Mouse (Mus musculus): Measurements from ENCODE around the gene Osbpl8. TPM values are rescaled to one million over a fixed set of nuclear protein-coding genes. Genes with fewer than 3 reads are reported as not detected.

Osbpl8 gene
- 7.7 and 8.4 TPM in 2 replicates for polyA plus RNA-seq (2015; fragmentation: Nextera tagmentation; extraction: Ambion mirVana)

- H3K27me3 ChIP-seq (replicated peaks), result no peaks in the 10 kb centered on the region
- H3K9ac ChIP-seq, result peak within 1 kb of the TSS; percentile 92
- H3K9me3 ChIP-seq, result no peaks in the 10 kb centered on the region
- WGBS, result under 1% methylated on average over 74 of the region's 84 CpGs
- H3K27ac ChIP-seq, result peak within 1 kb of the TSS; percentile 88
- peak within 1 kb of the TSS; percentile 86 for H3K4me2 ChIP-seq
- ATAC-seq (ENCODE audit: insufficient read depth, low FRiP score, low read depth), result peak; percentile 94
- peak within 1 kb of the TSS; percentile 98 for H3K4me3 ChIP-seq (replicated peaks)
- H3K36me3 ChIP-seq, result no peaks in the 10 kb centered on the region
- peaks cover 4% of the 10 kb centered on the region; the same call in 1 of the 2 replicates for H3K4me1 ChIP-seq
These were observed at the start of gene Osbpl8 for GRCm38 (mm10) chr10:111164304-111165218. Gene Osbpl8 (plus strand): TSS chr10:111164752.

- H3K4me2 ChIP-seq, result no peak overlapping the region
- H3K36me3 ChIP-seq, result no peaks in the 10 kb centered on the region
- no peak overlapping the region for H3K27ac ChIP-seq
- H3K4me3 ChIP-seq (replicated peaks), result no peak overlapping the region
- H3K4me1 ChIP-seq, result no peaks in the 10 kb centered on the region
- H3K9ac ChIP-seq, result no peak overlapping the region
- no peaks in the 10 kb centered on the region for H3K9me3 ChIP-seq
- H3K27me3 ChIP-seq (replicated peaks), result no peaks in the 10 kb centered on the region
- no peak for ATAC-seq (ENCODE audit: insufficient read depth, low FRiP score, low read depth)
- WGBS, result 73% methylated on average over 7 of the region's 7 CpGs
These were observed 47.2 kb upstream of the Osbpl8 start for GRCm38 (mm10) chr10:111117198-111117845.

DNA sequence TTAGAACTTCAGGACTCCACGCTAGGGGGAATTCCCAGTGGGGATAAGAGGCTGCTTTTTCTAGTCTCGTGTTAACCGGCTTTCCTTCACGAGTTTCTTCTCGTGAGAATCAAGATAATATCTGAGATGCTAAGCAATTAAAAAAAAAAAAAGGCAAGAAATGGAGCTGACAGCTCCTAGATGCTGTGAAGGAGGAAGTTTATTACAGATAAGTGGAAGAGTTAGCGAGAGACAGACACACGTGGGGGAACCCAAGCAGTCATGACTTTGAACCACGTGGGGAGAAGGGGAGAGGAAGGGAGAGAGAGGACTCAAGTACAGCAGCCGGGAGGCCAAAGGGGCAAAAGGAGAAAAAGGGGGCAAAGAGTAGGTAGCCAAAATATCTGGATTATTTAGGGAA is 46.3 kb upstream of the Osbpl8 start:
- Histone ChIP-seq H3K27me3 (replicated peaks) (no peaks in the 10 kb centered on the region), H3K9me3 (no peaks in the 10 kb centered on the region), H3K4me1 (no peaks in the 10 kb centered on the region), H3K9ac (no peak overlapping the region), H3K4me2 (no peak overlapping the region), H3K36me3 (no peaks in the 10 kb centered on the region), H3K27ac (no peak overlapping the region), H3K4me3 (replicated peaks) (no peak overlapping the region)
- ATAC-seq (ENCODE audit: insufficient read depth, low FRiP score, low read depth), result no peak
- 73% methylated on average over 9 of the region's 9 CpGs for WGBS

DNA sequence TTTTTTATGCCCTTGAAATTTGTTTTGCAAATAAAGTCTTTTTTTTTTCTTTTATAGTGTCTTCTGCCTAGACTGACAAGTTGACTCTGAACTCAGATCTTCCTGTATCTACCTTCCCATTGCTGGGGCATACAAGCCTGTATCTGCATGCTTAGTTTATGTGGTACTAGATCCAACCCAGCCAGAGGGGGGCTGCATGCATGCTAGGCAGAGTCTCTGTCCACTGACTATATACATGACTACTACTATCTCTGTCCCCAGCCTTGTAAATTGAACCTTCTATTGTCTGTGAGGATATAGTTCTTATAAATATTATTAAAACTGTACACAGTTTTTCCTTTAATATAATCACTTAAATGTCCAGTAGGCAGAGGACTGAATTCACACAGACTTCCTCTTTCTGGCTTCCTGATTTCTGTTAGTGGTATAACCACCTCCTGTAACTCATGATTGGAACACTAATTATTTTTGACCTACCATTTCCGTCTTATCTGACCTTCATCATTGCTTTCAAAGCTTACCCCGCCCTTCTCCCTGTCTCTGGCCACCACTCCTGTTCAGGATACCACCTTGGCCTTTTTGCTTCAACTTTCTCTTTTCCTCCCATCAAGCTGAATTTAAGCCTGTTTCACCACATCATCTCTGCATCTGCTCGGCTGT is 45.4 kb upstream of the Osbpl8 start:
- Histone ChIP-seq H3K4me2 (no peak overlapping the region), H3K9ac (no peak overlapping the region), H3K4me3 (replicated peaks) (no peak overlapping the region), H3K27ac (no peak overlapping the region), H3K4me1 (no peaks in the 10 kb centered on the region), H3K27me3 (replicated peaks) (no peaks in the 10 kb centered on the region), H3K36me3 (no peaks in the 10 kb centered on the region), H3K9me3 (no peaks in the 10 kb centered on the region)
- 50% methylated on average over 3 of the region's 3 CpGs for WGBS
- no peak for ATAC-seq (ENCODE audit: insufficient read depth, low FRiP score, low read depth)

DNA sequence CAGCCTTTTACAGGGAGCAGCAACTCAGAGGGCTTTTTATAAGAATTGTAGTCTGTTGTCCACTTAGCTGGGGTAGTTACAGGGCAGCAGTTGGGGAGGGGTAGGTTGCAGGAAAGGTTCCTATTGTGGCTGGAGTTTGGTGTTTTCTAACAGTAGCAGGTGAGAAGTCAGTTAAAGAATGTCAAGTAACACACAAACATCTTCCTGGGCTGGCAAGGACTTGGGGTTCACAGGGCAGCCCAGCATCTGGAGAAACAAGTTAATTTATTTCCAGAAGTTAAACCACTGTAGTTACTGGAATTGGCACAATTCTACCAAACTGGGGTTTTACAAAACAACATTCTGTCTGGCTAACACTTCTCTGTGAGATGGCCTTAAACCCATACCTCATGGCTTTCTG is 44.8 kb upstream of the Osbpl8 start:
- H3K4me1 ChIP-seq, result no peaks in the 10 kb centered on the region
- H3K27me3 ChIP-seq (replicated peaks), result no peaks in the 10 kb centered on the region
- H3K9ac ChIP-seq, result no peak overlapping the region
- H3K4me2 ChIP-seq, result no peak overlapping the region
- no peak overlapping the region for H3K27ac ChIP-seq
- no peaks in the 10 kb centered on the region for H3K9me3 ChIP-seq
- no peak for ATAC-seq (ENCODE audit: insufficient read depth, low FRiP score, low read depth)
- no peak overlapping the region for H3K4me3 ChIP-seq (replicated peaks)
- H3K36me3 ChIP-seq, result no peaks in the 10 kb centered on the region

DNA sequence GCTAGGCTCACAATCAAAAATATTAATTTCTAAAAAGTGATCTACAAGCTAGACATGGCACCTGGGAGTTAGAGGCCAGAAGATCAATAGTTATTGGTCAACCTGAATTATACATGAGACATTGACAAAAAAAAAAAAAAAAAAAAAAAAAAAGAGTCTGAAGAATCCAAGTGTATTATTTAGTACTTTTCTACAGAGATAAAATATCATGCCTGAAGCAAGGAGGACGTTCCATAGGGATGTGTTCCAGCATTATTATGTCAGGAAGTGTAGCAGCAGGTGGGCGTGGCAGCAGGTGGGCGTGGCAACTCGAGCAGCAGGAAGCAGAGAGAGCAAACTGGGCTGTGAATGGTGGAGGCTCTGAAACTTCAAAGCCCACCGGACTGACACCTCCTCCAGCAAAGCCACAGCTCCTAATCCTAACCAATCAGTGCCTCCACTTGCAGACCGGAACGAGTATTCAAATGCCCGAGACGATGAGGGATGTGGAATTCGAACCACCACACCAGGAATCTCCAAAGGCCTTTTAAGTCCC is 41.6 kb upstream of the Osbpl8 start:
- Histone ChIP-seq H3K27ac (no peak overlapping the region), H3K4me1 (no peaks in the 10 kb centered on the region), H3K9me3 (no peaks in the 10 kb centered on the region), H3K4me3 (replicated peaks) (no peak overlapping the region), H3K36me3 (no peaks in the 10 kb centered on the region), H3K4me2 (no peak overlapping the region), H3K9ac (no peak overlapping the region), H3K27me3 (replicated peaks) (no peaks in the 10 kb centered on the region)
- WGBS, result 73% methylated on average over 10 of the region's 10 CpGs
- no peak for ATAC-seq (ENCODE audit: insufficient read depth, low FRiP score, low read depth)

DNA sequence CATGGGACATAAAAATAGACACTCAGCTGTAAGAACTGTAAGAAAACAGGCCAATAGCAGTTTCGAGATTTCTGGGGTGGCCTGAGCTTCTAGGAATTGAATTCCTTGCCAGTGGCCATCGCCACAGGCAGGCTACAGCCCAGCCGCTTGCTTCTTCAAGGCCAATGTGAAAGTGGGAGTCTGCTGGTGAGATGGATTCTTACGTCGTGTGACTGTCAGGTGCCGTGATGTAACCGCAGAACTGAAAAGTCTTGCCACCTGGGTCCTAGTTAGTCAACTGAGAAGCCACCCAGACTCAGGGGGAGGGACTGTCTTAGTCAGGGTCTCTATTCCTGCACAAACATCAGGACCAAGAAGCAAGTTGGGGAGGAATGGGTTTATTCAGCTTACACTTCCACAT is 40.4 kb upstream of the Osbpl8 start:
- ATAC-seq (ENCODE audit: insufficient read depth, low FRiP score, low read depth), result no peak
- no peaks in the 10 kb centered on the region for H3K27me3 ChIP-seq (replicated peaks)
- H3K27ac ChIP-seq, result no peak overlapping the region
- H3K4me2 ChIP-seq, result no peak overlapping the region
- H3K4me1 ChIP-seq, result no peaks in the 10 kb centered on the region
- H3K9ac ChIP-seq, result no peak overlapping the region
- no peak overlapping the region for H3K4me3 ChIP-seq (replicated peaks)
- no peaks in the 10 kb centered on the region for H3K9me3 ChIP-seq
- WGBS, result 90% methylated on average over 7 of the region's 7 CpGs
- H3K36me3 ChIP-seq, result no peaks in the 10 kb centered on the region

DNA sequence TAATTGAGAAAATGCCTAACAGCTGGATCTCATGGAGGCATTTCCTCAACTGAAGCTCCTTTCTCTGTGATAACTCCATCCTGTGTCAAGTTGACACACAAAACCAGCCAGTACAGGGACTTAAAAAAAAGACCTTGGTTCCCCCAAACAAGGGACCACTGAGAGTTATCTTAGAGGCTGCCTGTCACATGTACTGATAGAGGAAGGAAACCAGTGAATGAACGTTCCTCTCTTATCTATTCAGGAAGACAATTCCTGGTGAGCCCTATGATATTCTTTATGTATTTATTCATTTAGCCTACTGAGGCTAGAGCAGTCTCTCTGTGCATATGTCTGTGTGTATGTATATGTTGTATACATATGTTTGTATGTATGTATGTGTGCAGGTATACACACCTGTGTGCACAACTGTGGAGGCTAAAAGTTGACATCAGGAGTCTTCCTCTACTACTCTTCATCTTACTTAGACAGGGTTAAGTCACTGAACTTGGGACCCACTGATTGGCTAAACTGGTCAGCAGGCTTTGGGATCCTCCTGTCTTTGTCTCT is 39.7 kb upstream of the Osbpl8 start:
- no peak for ATAC-seq (ENCODE audit: insufficient read depth, low FRiP score, low read depth)
- H3K36me3 ChIP-seq, result no peaks in the 10 kb centered on the region
- 43% methylated on average over 1 of the region's 1 CpGs for WGBS
- no peak overlapping the region for H3K4me2 ChIP-seq
- no peak overlapping the region for H3K9ac ChIP-seq
- H3K4me1 ChIP-seq, result no peaks in the 10 kb centered on the region
- H3K27me3 ChIP-seq (replicated peaks), result no peaks in the 10 kb centered on the region
- no peak overlapping the region for H3K27ac ChIP-seq
- H3K9me3 ChIP-seq, result no peaks in the 10 kb centered on the region
- no peak overlapping the region for H3K4me3 ChIP-seq (replicated peaks)

DNA sequence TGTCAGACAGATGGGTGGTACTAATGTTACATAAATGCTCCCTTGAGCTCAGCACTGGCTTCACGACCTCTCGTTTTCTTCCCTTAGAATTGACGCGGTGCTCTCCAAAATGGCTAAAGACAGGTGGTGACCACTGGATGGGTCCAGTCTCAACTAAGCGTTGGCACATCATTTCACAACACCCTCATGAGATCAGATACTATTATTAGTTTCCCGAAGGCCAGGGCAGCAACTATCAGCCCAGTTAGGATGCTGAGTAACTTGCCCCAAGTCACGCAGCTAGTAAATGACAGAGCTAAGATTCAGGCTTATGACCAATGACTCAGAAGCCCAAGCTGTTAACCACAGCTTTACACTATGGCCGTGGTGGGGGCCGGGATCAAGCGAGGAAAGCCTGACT is 37.2 kb upstream of the Osbpl8 start:
- ATAC-seq (ENCODE audit: insufficient read depth, low FRiP score, low read depth), result no peak
- Histone ChIP-seq H3K36me3 (no peaks in the 10 kb centered on the region), H3K4me2 (no peak overlapping the region), H3K4me3 (replicated peaks) (no peak overlapping the region), H3K27ac (no peak overlapping the region), H3K9ac (no peak overlapping the region), H3K9me3 (no peaks in the 10 kb centered on the region), H3K4me1 (no peaks in the 10 kb centered on the region), H3K27me3 (replicated peaks) (no peaks in the 10 kb centered on the region)
- 83% methylated on average over 10 of the region's 10 CpGs for WGBS

- Histone ChIP-seq H3K27ac (no peak overlapping the region), H3K36me3 (no peaks in the 10 kb centered on the region), H3K9ac (no peak overlapping the region), H3K9me3 (no peaks in the 10 kb centered on the region), H3K4me3 (replicated peaks) (no peak overlapping the region), H3K4me2 (no peak overlapping the region), H3K27me3 (replicated peaks) (no peaks in the 10 kb centered on the region), H3K4me1 (no peaks in the 10 kb centered on the region)
- 68% methylated on average over 3 of the region's 3 CpGs for WGBS
- ATAC-seq (ENCODE audit: insufficient read depth, low FRiP score, low read depth), result no peak
These were observed 36.1 kb upstream of the Osbpl8 start for GRCm38 (mm10) chr10:111128493-111128892.

DNA sequence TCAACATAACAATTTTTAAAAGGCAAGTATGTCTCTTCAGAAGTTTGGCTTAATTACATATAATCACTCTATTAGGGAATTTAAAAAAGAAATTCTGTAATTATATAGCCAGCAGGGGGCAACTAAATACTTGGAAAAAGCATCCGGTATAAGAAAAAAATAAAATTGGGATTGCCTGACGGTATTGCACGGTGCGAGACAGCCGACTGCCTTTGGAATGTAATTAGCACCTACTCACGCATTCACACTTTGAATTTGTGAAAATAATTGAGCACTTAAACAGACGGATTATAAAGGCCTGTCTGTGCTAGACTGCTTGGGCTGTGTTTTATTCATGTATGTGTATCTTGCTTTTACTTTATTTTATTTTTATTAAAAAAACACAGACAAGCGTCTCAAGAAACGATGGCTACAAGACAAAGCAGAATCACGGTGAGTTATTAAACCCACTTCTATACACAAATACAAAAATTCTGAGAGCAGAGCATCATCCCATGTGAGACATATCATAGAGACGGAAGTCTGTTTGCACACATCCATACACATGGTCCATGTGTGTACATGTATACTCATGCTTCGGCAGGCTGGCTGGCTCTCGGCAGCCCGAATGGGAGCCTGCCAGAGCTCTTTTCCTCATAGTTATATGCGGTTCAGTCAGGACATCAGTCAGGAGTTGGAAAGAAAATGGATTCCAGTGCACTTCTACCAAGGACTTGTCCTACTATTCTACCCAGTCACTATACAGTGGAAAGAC is 34.5 kb upstream of the Osbpl8 start:
- no peak for ATAC-seq (ENCODE audit: insufficient read depth, low FRiP score, low read depth)
- no peak overlapping the region for H3K27ac ChIP-seq
- H3K4me3 ChIP-seq (replicated peaks), result no peak overlapping the region
- H3K27me3 ChIP-seq (replicated peaks), result no peaks in the 10 kb centered on the region
- no peak overlapping the region for H3K4me2 ChIP-seq
- no peaks in the 10 kb centered on the region for H3K36me3 ChIP-seq
- H3K9me3 ChIP-seq, result no peaks in the 10 kb centered on the region
- H3K4me1 ChIP-seq, result no peaks in the 10 kb centered on the region
- WGBS, result 85% methylated on average over 15 of the region's 15 CpGs
- no peak overlapping the region for H3K9ac ChIP-seq
